Mouse (Mus musculus) kidney, postnatal 0 days (tissue): Measurements from ENCODE around the gene Ptcd1. TPM values are rescaled to one million over a fixed set of nuclear protein-coding genes. Genes with fewer than 3 reads are reported as not detected.
"Not testable (repeated sequence)": the region's sequence is repeated elsewhere in the genome, so short reads cannot be mapped to it uniquely, and the experiment has no call there.

Experiments
- ATAC-seq: fragments of 200-750 bp; cut with Nextera tagmentation; replicated peaks from 2 replicates; pipeline ENCODE4 v1.8.0; 2017; ENCODE audit warnings: low read depth, moderate number of reproducible peaks, moderate TSS enrichment, moderate library complexity; ENCODE audit not compliant: low FRiP score
- DNase-seq: peaks from one replicate; pipeline ENCODE4 v3.0.0-alpha.2; 2016; ENCODE audit warnings: low spot score
- H3K27ac ChIP-seq: fragments of 300-500 bp; sonication (generic); 2 replicates; pipeline ENCODE4 v1.5.1; 2014; ENCODE audit warnings: mild to moderate bottlenecking
- H3K27me3 ChIP-seq: fragments of 300-500 bp; sonication (generic); 2 replicates; pipeline ENCODE4 v1.6.1; 2014; ENCODE audit warnings: low read length, mixed read lengths; ENCODE audit not compliant: insufficient read depth
- H3K36me3 ChIP-seq: fragments of 300-500 bp; sonication (generic); 2 replicates; pipeline ENCODE4 v1.6.1; 2014; ENCODE audit warnings: low read length, mixed read lengths; ENCODE audit not compliant: insufficient read depth
- H3K4me1 ChIP-seq: fragments of 300-500 bp; sonication (generic); replicated peaks from 2 replicates; pipeline ENCODE4 v1.6.1; 2014; ENCODE audit warnings: antibody characterized with exemption, low read length, mixed read lengths; ENCODE audit not compliant: insufficient read depth
- H3K4me2 ChIP-seq: fragments of 300-500 bp; sonication (generic); 2 replicates; pipeline ENCODE4 v1.6.1; 2014; ENCODE audit warnings: mild to moderate bottlenecking, low read length, moderate library complexity, mixed read lengths
- H3K4me3 ChIP-seq: fragments of 300-500 bp; sonication (generic); replicated peaks from 2 replicates; pipeline ENCODE4 v1.5.1; 2014; ENCODE audit warnings: low read depth, low read length
- H3K9ac ChIP-seq: fragments of 300-500 bp; sonication (generic); 2 replicates; pipeline ENCODE4 v1.6.1; 2014; ENCODE audit warnings: low read depth, low read length
- H3K9me3 ChIP-seq: fragments of 300-500 bp; sonication (generic); replicated peaks from 2 replicates; pipeline ENCODE4 v1.6.1; 2016; ENCODE audit warnings: low read length, inconsistent platforms, mixed read lengths
- CTCF ChIP-seq: IDR thresholded peaks from 2 replicates; pipeline ENCODE4 v1.5.1; 2016; ENCODE audit warnings: antibody characterized with exemption, low read depth, mild to moderate bottlenecking, moderate library complexity
- WGBS: fragments of 180-500 bp; shearing (Covaris S2); extraction: QIAGEN DNeasy Blood & Tissue Kit; methylation state at CpG from one replicate; pipeline ENCODE4 v1.1.7; 2014; 5-methylcytosine and 5-hydroxymethylcytosine counted together
- polyA plus RNA-seq: library from polyadenylated mRNA; unstranded; fragments of >200 nt; fragmentation: Nextera tagmentation; extraction: Ambion mirVana; gene quantifications from 2 replicates; pipeline ENCODE4 v1.2.1, GENCODE M21; 2015

The Ptcd1 gene
- polyA plus RNA-seq, 1 experiment from 2014 or later, result 15.2 TPM

GRCm38 (mm10) chr5:145102706-145103105 lies 64.2 kb downstream of the Ptcd1 start:
- ATAC-seq (no peak), DNase-seq (no peak)
- no peak overlapping the region for H3K9ac ChIP-seq
- H3K27ac ChIP-seq, result no peak overlapping the region
- no peak overlapping the region for H3K4me3 ChIP-seq
- no peaks in the 10 kb centered on the region for H3K27me3 ChIP-seq
- H3K36me3 ChIP-seq, result peaks cover 53% of the 10 kb centered on the region
- TF ChIP-seq CTCF, result no peak
- H3K4me1 ChIP-seq, result no peaks in the 10 kb centered on the region
- 91% methylated on average over 4 of the region's 4 CpGs for WGBS
- H3K9me3 ChIP-seq, result no peaks in the 10 kb centered on the region
- no peak overlapping the region for H3K4me2 ChIP-seq

DNA sequence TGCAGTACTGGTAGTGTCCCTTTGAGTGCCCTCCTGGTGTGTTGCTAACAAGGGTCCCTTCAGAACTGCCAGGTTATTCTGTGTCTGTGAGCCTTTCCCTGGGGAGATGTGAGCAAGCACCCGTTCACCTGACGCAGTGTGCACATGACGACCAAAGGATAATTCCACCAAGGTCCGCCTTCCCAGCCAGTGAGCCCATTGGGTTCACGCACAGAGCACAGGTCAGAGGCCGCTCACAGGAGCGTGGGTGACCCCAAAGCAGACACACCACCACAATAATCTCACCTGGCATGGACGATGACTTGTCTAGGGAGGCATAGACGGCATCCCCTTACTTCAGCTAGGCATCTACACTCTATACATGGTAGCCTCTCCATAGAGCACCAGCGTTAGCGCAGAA lies 65.5 kb downstream of the Ptcd1 start:
- H3K9ac ChIP-seq, H3K4me1 ChIP-seq, H3K27me3 ChIP-seq, H3K4me3 ChIP-seq, ATAC-seq, H3K9me3 ChIP-seq, DNase-seq, H3K27ac ChIP-seq, H3K4me2 ChIP-seq: not testable (repeated sequence)
- peaks cover 43% of the 10 kb centered on the region for H3K36me3 ChIP-seq
- WGBS, result 92% methylated on average over 11 of the region's 11 CpGs

GRCm38 (mm10) chr5:145100960-145101359 lies 65.9 kb downstream of the Ptcd1 start:
- WGBS, result 96% methylated on average over 9 of the region's 9 CpGs
- no peaks in the 10 kb centered on the region for H3K27me3 ChIP-seq
- ATAC-seq (no peak), DNase-seq (no peak)
- no peak overlapping the region for H3K4me2 ChIP-seq
- no peaks in the 10 kb centered on the region for H3K4me1 ChIP-seq
- H3K9ac ChIP-seq, result no peak overlapping the region
- no peak overlapping the region for H3K27ac ChIP-seq
- TF ChIP-seq CTCF, result no peak
- no peak overlapping the region for H3K4me3 ChIP-seq
- no peaks in the 10 kb centered on the region for H3K9me3 ChIP-seq
- H3K36me3 ChIP-seq, result peaks cover 38% of the 10 kb centered on the region

- Histone ChIP-seq H3K27me3 (no peaks in the 10 kb centered on the region), H3K4me1 (no peaks in the 10 kb centered on the region), H3K9me3 (no peaks in the 10 kb centered on the region), H3K27ac (no peak overlapping the region), H3K36me3 (peaks cover 30% of the 10 kb centered on the region), H3K4me3 (no peak overlapping the region), H3K9ac (no peak overlapping the region), H3K4me2 (no peak overlapping the region)
- ATAC-seq (no peak), DNase-seq (no peak)
- TF ChIP-seq CTCF, result no peak
- 96% methylated on average over 10 of the region's 10 CpGs for WGBS
Observed at GRCm38 (mm10) chr5:145098340-145098821, 68.5 kb downstream of the Ptcd1 start.

Other genes with a start within 250 kb of the Ptcd1 start
- gene Smurf1, start 201.3 kb downstream of the Ptcd1 start, polyA plus RNA-seq, result 12.6 and 13.4 TPM in 2 replicates
- not detected in 2 replicates for gene Gm4871, start 134.4 kb downstream of the Ptcd1 start, polyA plus RNA-seq
- gene 1700018F24Rik, start 124.1 kb downstream of the Ptcd1 start, polyA plus RNA-seq, result not detected in 2 replicates
- 145 and 156 TPM in 2 replicates for gene Arpc1a, start 83.3 kb downstream of the Ptcd1 start, polyA plus RNA-seq
- not detected in 2 replicates for gene Kpna7, start 83.1 kb downstream of the Ptcd1 start, polyA plus RNA-seq
- 261 and 283 TPM in 2 replicates for gene Arpc1b, start 52.9 kb downstream of the Ptcd1 start, polyA plus RNA-seq
- 89.9 and 95.7 TPM in 2 replicates for gene Pdap1, start 26.9 kb downstream of the Ptcd1 start, polyA plus RNA-seq
- 185 and 186 TPM in 2 replicates for gene Bud31, start 26.7 kb downstream of the Ptcd1 start, polyA plus RNA-seq
- gene Cpsf4, start 105 bp upstream of the Ptcd1 start, polyA plus RNA-seq, result 35.5 and 38.5 TPM in 2 replicates
- 678 and 711 TPM in 2 replicates for gene Atp5j2, start 25.0 kb upstream of the Ptcd1 start, polyA plus RNA-seq
- 10.1 and 11.5 TPM in 2 replicates for gene Zkscan14, start 34.8 kb upstream of the Ptcd1 start, polyA plus RNA-seq
- gene Zkscan5, start 37.5 kb upstream of the Ptcd1 start, polyA plus RNA-seq, result 10.4 and 10.8 TPM in 2 replicates
- 30.6 and 37.8 TPM in 2 replicates for gene Zfp655, start 64.6 kb upstream of the Ptcd1 start, polyA plus RNA-seq
- gene Zscan25, start 113.4 kb upstream of the Ptcd1 start, polyA plus RNA-seq, result 0.26 and 0.57 TPM in 2 replicates
- gene Cyp3a57, start 178.2 kb upstream of the Ptcd1 start, polyA plus RNA-seq, result 0.09 and 0.16 TPM in 2 replicates